Mouse (Mus musculus) c-Kit-positive CD71-negative TER-119-negative erythroid progenitor cells, embryonic 14.5 days (primary cell): Measurements from ENCODE around the gene Ubl7.

Experiments
- DNase-seq: peaks from one replicate; pipeline ENCODE4 v3.0.0-alpha.2; 2013; ENCODE audit warnings: low read depth

The Ubl7 gene

DNA sequence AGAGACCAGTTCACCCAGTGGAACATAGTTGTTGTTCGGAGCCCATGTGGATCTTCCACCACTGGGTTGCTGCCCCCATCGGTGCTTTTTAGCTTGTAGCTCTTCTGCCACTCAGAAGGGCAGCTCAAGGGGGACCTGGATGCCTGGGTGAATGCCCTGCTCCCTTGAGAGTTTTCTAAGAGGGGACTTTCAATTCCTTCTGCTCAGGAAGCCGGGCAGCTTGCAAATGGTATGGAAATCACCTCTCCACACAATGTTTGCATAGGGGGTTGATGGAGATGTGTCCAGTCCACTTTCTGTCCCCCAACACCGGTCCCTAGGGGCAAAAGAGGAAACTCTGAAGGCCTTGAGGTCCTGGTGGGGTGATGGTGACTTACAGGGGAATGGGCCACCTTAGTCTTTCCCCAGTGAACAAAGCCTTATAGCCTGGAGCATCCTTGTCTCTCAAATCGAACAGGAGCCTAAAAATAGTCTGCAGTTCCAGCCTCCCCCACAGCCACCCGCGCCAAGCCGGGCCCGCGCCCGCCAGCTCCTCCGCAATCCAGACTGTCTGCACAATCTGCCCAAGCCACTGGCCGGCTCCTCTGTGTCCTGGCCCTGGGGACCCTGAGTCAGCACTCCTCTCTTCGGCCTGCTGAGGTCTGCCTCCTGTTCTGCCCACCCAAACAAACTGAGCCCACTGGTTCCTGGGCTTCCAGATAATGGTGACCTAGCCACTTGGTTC, 56.6 kb downstream of the Ubl7 start:
- DNase-seq: no peak

DNA sequence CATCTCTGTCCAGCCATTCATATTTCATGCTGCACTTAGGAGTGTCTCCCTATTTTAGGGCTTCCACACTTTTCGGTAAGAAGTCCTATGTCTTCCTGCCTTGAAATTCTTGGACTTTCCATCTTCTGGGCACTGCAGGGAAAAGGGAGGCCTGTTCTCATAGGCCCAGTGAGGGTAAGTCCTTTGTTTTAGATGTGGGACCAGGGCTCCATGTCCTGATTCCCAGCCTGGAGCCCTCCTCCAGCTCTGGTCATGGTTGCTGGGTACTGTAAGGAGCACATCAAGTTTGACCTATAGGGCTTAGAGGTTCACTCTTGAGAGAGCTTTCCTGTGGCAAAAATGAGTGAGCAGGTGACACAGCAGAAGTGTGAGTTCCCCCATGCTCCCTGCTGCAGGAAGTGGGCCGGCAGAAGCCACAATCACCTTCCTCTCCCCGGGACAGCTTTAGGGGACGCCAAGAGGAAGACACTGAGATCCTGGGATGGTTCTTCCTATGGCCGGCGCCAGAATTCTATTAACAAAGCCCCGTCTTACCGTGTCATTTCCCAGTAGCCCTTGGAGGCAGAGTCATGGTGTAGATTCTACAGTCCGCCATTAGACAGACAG, 57.5 kb downstream of the Ubl7 start:
- DNase-seq: no peak

DNA sequence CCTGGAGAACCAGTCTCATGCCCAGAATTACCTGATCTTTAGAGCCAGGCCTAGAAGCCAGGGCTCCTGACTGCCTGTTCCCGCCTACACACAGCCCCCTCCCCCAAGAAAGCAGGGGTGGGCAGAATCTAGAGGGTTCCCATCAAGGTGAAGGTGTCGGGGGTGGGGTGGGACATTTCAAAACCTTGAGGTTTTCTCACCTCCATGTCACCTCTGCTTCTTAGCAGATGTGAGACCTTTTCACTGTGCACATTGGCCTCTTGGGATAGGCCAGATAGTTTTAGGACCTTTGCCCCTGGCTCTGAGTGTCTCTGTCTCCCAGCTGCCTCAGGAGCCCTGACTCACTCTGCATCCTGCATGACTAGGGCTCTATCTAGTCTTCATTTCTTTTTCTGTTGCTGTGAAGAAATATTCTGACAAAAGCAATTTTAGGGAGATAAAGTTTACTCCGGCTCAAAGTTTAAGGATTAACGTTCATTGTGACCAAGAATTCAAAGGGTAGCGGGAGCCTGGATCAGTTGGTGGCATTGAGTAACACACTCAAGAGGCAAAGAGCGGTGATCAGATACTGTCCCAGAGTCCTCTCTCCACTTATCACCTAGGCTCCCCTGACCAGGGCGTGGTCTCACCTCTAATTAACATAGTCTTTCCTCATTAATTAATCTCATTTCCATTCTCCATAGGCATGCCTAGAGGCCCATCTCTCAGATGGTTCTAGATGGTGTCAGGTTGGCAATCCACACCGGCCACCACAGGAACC, 58.2 kb downstream of the Ubl7 start:
- DNase-seq: no peak

DNA sequence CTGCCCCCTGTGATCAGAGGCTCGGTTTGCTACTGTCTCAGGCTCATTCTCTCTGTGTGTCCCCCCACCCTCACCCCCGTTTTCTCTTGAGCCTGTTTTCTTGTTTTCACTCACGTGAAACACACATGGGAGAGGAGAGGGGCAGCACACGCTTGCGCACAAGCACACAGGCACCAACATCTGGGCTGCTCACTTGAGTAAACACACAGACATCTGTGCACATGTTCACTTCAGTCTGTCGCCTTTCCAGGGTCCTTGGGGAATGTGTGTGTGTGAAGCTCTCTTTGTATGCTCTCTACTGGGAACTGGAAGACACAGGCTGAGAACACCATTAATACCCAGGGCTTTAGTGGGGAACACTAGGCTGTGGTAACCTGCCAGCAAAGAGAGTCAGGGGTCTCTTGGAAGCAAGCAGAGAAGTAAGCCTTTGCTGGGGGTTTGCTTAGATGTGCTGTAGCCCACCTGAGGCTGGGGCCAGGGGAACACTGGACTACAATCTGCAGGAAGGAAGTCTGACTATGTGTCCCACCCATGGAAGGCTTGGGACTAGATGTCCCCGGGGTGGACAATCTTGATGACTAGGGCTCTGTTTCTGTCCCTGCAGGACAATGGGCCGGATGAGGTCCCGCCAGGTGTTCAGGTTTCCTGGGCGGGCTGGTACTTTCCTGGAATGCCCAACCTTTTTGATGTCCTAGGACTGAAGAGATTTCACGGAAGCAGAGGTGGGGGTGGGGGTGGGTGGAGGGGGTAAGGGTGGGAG, 59.1 kb downstream of the Ubl7 start:
- DNase-seq: no peak

DNA sequence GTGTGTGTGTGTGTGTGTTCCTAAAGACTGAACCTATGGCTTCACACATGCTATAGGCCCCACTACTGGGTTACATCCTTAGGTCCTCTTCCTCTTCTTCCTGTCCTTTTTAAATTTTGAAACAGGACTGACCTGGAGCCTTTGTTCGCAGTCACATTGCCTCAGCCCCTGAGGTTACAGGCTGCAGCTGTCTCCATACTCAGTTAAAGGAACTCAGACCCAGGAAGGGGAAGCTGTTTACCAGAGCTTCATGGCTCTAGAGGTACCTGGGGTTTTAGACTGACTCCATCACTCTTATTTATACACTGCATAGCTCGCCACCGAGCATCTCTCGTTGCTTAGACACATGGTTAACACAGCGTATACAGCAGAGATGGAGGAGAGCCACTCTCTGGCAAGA, 60.6 kb downstream of the Ubl7 start:
- DNase-seq: no peak

DNA sequence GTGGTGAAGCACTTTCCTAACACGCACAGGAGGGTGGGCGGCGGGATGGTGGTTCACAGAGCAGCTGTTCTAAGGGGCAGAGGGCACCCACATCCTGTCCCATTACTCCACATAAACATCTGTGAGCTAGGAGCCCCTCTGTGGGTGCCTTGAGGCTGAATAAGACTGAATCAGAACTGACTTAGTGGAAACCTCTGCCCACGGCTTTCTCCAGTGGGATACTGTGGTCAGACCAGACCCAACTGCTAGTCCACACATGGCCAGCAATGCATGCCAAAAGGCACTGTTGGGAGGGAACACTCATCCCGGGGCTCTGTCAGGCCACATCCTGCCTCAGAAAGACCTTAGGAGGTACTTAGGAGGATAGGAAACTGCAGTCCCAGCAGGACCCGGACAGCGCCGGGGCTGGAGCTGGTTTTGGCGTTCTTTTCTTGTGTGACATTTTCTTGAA, 61.4 kb downstream of the Ubl7 start:
- no peak for DNase-seq

DNA sequence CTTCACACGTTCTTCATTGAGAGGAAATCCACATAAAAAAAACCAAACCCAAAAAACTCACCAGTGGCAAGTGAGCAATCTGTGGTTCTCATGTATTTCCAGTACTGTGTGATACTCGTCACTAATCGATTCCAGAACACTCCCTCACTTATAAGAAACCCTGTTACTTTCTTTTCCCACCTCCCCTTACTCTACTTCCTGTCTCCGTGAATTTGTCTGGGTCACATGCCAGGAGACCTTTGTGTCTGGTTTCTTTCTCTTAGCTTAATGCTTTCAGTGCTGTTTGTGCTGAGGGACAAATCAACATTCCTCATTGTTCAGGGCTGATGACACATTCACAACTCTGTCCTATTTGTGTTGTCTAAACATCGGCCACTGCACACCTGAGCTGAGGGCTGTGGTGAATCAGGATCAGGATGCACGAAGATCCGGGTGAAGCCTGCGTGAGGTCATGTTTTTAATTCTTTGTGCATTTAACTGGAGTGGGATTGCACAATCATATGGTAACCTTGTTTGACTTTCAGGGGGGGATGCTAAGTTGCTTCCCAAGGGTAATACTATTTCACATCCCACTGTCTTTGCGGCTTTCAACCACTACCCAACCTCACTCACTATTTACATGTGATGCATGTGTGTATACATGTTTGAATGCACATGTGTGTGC, 62.1 kb downstream of the Ubl7 start:
- DNase-seq: no peak

DNA sequence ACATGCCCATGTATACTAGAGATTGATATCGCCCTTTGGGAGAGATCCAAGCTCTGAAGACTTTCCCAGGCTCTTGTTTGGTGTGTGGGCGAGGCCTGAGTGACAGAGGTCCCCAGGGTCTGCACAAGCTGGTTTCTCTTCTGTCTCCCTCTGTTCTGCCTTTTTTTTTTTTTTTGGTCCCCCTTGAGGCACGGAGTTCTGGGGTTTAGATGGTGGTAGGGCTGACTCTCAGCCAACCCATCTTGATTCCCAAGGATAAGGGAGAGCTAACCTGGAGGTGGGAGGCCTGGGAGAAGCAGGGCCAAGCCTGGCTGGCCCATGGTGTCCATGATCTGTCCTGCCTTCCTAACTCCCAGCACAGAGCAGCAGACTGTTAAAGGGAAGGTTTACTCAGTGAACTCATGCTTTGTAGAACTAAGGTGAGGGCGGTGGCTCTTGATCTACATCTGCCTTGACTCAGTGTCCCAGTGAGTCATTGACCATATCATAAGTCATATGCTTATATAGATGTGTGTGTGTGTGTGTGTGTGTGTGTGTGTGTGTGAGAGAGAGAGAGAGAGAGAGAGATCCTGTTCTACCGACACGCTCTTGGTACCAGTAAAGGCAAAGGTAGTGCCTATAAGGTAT, 62.8 kb downstream of the Ubl7 start:
- DNase-seq: no peak

DNA sequence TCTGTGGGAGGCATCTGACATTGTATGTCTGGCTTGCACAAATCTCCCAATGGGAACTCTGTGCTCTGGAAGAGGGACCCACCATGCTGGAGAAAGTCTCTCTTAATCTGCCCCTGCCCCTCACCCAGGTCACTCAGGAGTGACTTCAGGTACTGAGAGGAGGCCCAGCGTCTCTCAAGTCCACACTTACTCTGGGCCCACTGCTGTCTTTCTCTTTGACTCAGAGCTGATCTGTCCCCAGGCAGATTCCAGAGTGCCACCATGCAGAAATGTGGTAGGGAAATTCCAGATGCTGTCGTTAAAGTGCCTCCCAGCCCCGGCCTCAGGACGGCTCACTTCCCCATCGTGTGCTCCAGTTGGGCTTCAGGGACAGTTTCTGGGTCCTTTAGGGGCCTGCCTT, 63.4 kb downstream of the Ubl7 start:
- no peak for DNase-seq

DNA sequence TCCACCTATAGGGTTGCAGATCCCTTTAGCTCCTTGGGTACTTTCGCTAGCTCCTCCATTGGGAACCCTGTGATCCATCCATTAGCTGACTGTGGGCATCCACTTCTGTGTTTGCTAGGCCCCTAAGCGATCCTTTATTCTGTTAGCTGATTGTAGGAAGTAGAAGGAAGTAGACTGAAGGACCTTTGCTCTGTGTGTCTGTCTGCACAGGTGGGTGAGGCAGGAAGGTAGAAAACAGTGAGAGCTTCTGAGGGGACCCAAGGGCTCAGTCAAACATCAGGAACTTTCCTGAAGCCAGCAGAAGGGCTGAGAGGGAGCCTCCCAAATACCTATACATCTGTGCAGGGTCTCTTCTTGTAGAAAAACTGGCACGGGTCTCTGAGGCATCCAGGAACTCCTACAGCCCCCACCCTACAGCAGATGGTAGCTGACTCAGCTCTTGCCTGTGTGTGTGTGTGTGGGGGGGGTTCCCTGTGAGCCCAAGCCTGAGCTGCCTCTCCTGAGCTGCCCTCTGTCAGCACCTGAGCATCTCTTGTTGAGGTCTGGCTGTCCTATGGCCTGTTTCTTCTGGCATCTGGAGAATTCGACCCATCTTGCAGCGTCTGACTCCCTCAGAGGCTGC, 64.5 kb downstream of the Ubl7 start:
- DNase-seq: no peak

DNA sequence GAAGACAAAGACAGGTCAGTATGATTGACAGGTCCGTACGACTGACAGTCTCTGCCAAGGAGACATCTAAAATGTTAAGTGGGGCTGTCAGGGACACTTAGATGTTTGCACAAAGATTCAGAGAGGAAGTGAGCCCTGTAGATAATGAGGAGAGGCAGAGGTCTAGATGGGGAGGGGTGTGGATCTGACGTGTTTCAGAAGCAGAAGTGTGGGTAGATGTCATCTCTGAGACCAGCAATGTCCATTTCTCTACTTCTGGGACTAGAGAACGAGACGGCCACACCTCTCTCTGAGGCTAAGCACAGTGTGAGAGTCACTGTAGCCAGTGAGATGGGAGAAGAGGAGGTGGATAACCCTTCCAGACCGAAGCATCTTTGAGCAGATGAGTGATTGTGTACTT, 67.2 kb downstream of the Ubl7 start:
- DNase-seq: no peak

DNA sequence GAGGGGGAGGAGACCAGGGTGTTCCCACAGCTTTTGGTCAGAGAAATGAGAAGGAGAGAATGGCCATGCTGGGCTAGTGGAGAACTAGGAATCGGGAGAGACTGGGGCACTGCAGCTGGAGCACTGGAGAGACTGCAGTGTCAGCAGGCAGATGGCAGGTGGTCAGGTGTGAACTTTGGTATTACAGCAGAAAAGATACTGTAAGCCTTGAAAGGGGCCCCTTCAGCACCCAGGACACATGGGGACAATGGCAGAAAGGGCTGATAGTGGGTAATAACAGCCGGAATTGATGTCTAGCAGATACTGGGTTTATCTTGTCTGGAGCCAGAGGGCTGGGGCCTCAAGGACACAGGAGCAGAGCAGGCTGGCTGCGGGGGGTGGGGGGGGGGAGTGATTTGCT, 68.1 kb downstream of the Ubl7 start:
- no peak for DNase-seq
